Mouse (Mus musculus): ENCODE data around the gene Ccdc125.

- TF ChIP-seq CTCF (IDR thresholded peaks at IDR 0.05; ENCODE audit: borderline replicate concordance, insufficient read depth, low read depth, low read length) (no peak), POLR2A (IDR thresholded peaks at IDR 0.05; ENCODE audit: borderline replicate concordance, insufficient read depth, low read length) (peak; percentile 77; the same call in 1 of the 2 replicates)
Observed at GRCm38 (mm10) chr13:100650550-100651438, 18.7 kb upstream of the Ccdc125 start, which contains the start of the genes Ak6 and Rad17.
